Mouse (Mus musculus): ENCODE measurements around the gene Hoxc13.

Hoxc13 gene

GRCm38 (mm10) chr15:102937036-102937666, 16.2 kb downstream of the Hoxc13 start:
- no peak for DNase-seq

- DNase-seq: no peak
Observed at GRCm38 (mm10) chr15:102939256-102940155, 18.6 kb downstream of the Hoxc13 start.

- DNase-seq: no peak
Observed at GRCm38 (mm10) chr15:102942739-102943467, 22.0 kb downstream of the Hoxc13 start.

- no peak for DNase-seq
Observed at GRCm38 (mm10) chr15:102943468-102943813, 22.5 kb downstream of the Hoxc13 start.

GRCm38 (mm10) chr15:102945185-102946077, 24.5 kb downstream of the Hoxc13 start:
- DNase-seq: no peak

GRCm38 (mm10) chr15:102947276-102947675, 26.4 kb downstream of the Hoxc13 start:
- DNase-seq: no peak

- DNase-seq: no peak
Observed at GRCm38 (mm10) chr15:102948842-102949241, 27.9 kb downstream of the Hoxc13 start.

GRCm38 (mm10) chr15:102949696-102950095, 28.8 kb downstream of the Hoxc13 start:
- DNase-seq: no peak

- no peak for DNase-seq
Observed at GRCm38 (mm10) chr15:102950877-102951276, 30.0 kb downstream of the Hoxc13 start.

GRCm38 (mm10) chr15:102953561-102953960, 32.7 kb downstream of the Hoxc13 start:
- no peak for DNase-seq

GRCm38 (mm10) chr15:102954192-102955006, 33.5 kb downstream of the Hoxc13 start, which contains the start of gene Hoxc11:
Gene Hoxc11, plus strand, starts transcription at chr15:102954427.
- DNase-seq: no peak

- DNase-seq: no peak
Observed at GRCm38 (mm10) chr15:102955007-102955382, 34.1 kb downstream of the Hoxc13 start.

- no peak for DNase-seq
Observed at GRCm38 (mm10) chr15:102955833-102956640, 35.1 kb downstream of the Hoxc13 start.

GRCm38 (mm10) chr15:102956906-102957305, 36.0 kb downstream of the Hoxc13 start:
- no peak for DNase-seq

- DNase-seq: no peak
Observed at GRCm38 (mm10) chr15:102959663-102960191, 38.8 kb downstream of the Hoxc13 start.

- no peak for DNase-seq
Observed at GRCm38 (mm10) chr15:102961728-102962127, 40.8 kb downstream of the Hoxc13 start.

GRCm38 (mm10) chr15:102962492-102962891, 41.6 kb downstream of the Hoxc13 start:
- no peak for DNase-seq

GRCm38 (mm10) chr15:102963259-102963658, 42.4 kb downstream of the Hoxc13 start:
- no peak for DNase-seq

- DNase-seq: no peak
Observed at GRCm38 (mm10) chr15:102963671-102964640, 43.1 kb downstream of the Hoxc13 start.
